Mouse (Mus musculus): ENCODE measurements around the gene Gm20388. TPM values are rescaled to one million over a fixed set of nuclear protein-coding genes. Genes with fewer than 3 reads are reported as not detected.

The Gm20388 gene
- polyA plus RNA-seq, 1 experiment from 2014 or later: 5.5 TPM

GRCm38 (mm10) chr8:123135406-123135805 is 3224.8 kb downstream of the Gm20388 start:
- Histone ChIP-seq H3K4me3 (no peak overlapping the region), H3K4me2 (no peak overlapping the region), H3K27me3 (no peaks in the 10 kb centered on the region), H3K4me1 (peaks cover 24% of the 10 kb centered on the region), H3K27ac (no peak overlapping the region), H3K9ac (no peak overlapping the region), H3K36me3 (no peaks in the 10 kb centered on the region), H3K9me3 (no peaks in the 10 kb centered on the region)
- no peak for ATAC-seq (ENCODE audit: borderline replicate concordance, extremely low read depth, low FRiP score, low TSS enrichment)
- 16% methylated on average over 7 of the region's 7 CpGs for WGBS

DNA sequence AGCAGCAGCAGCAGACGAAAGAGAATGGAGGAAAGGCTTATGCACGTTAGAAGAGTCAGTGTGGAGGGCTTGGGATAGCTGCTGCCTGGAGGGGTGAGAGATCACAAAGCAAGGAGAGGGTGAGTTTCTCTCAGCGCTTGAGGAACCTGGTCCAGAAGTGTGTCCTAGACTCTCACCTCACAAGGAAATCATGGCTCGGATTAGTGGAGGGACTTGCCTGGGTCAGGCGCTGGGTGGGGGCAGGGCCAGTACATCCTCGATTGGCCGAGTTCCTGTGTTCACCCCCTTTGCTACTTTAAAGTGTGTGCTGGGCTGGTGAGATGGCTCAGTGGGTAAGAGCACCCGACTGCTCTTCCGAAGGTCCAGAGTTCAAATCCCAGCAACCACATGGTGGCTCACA is 3225.2 kb downstream of the Gm20388 start:
- Histone ChIP-seq H3K4me3 (no peak overlapping the region), H3K9ac (no peak overlapping the region), H3K36me3 (no peaks in the 10 kb centered on the region), H3K27me3 (no peaks in the 10 kb centered on the region), H3K9me3 (no peaks in the 10 kb centered on the region), H3K27ac (no peak overlapping the region), H3K4me1 (peaks cover 24% of the 10 kb centered on the region), H3K4me2 (no peak overlapping the region)
- WGBS: 40% methylated on average over 9 of the region's 9 CpGs
- no peak for ATAC-seq (ENCODE audit: borderline replicate concordance, extremely low read depth, low FRiP score, low TSS enrichment)

GRCm38 (mm10) chr8:123136287-123136686 is 3225.6 kb downstream of the Gm20388 start:
- H3K27me3 ChIP-seq: no peaks in the 10 kb centered on the region
- 64% methylated on average over 9 of the region's 9 CpGs for WGBS
- no peaks in the 10 kb centered on the region for H3K36me3 ChIP-seq
- no peak overlapping the region for H3K9ac ChIP-seq
- peaks cover 29% of the 10 kb centered on the region for H3K4me1 ChIP-seq
- H3K9me3 ChIP-seq: no peaks in the 10 kb centered on the region
- H3K27ac ChIP-seq: no peak overlapping the region
- no peak overlapping the region for H3K4me3 ChIP-seq
- no peak for ATAC-seq (ENCODE audit: borderline replicate concordance, extremely low read depth, low FRiP score, low TSS enrichment)
- no peak overlapping the region for H3K4me2 ChIP-seq

DNA sequence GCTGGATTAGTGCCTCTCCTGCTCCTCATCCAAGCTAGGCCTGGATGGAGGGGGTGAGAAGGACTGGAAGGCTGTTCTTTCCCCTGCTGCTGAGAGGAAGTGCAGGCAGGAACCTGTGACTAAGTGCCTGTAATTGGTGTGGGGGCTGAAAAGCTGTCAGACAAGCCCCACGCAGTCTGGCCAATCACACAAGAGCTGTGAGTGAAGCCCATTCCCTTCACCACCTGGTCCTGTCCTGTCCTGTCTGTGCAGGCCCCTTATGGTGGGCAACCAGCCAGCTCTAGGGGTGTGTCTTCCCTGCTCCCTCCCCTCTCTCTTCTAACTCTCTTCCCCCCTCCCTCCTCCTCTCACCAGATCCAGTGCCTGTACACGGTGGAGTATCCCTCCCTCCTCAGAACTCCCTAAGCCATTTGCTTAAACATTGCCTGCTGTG is 3227.0 kb downstream of the Gm20388 start:
- ATAC-seq (ENCODE audit: borderline replicate concordance, extremely low read depth, low FRiP score, low TSS enrichment): peak; percentile 55
- Histone ChIP-seq H3K27me3 (no peaks in the 10 kb centered on the region), H3K4me3 (no peak overlapping the region), H3K9me3 (no peaks in the 10 kb centered on the region), H3K27ac (peak overlapping the region; percentile 67), H3K4me2 (no peak overlapping the region), H3K4me1 (peaks cover 35% of the 10 kb centered on the region), H3K9ac (no peak overlapping the region), H3K36me3 (no peaks in the 10 kb centered on the region)
- WGBS: 15% methylated on average over 2 of the region's 2 CpGs

DNA sequence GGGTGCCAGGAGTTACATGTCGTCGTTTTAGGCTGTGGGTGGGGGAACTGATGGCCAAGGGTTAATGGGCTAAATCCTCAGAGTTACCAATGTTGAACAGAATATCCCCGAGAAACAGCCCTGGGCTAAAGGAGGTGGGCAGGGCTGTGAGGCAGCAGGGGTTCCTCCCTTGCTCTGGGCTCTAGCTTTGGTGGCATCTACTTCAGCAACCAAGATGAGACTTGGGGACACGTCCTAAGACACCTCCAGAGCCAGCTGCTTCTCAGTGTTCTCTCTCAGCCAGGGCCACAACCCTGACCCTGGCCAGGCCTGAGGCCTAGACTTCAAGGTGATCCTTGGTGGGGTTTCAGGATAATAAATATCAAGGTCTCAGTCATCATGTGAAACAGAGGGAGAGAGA is 3228.1 kb downstream of the Gm20388 start:
- 58% methylated on average over 4 of the region's 4 CpGs for WGBS
- no peaks in the 10 kb centered on the region for H3K27me3 ChIP-seq
- no peak overlapping the region for H3K9ac ChIP-seq
- no peak for ATAC-seq (ENCODE audit: borderline replicate concordance, extremely low read depth, low FRiP score, low TSS enrichment)
- H3K4me2 ChIP-seq: no peak overlapping the region
- H3K4me1 ChIP-seq: peaks cover 37% of the 10 kb centered on the region
- H3K9me3 ChIP-seq: no peaks in the 10 kb centered on the region
- no peak overlapping the region for H3K4me3 ChIP-seq
- no peak overlapping the region for H3K27ac ChIP-seq
- no peaks in the 10 kb centered on the region for H3K36me3 ChIP-seq

GRCm38 (mm10) chr8:123141741-123142462 is 3231.3 kb downstream of the Gm20388 start:
- peak; percentile 78 for ATAC-seq (ENCODE audit: borderline replicate concordance, extremely low read depth, low FRiP score, low TSS enrichment)

GRCm38 (mm10) chr8:123145279-123145678 is 3234.6 kb downstream of the Gm20388 start:
- Histone ChIP-seq H3K4me3 (no peak overlapping the region), H3K9ac (no peak overlapping the region), H3K27me3 (no peaks in the 10 kb centered on the region), H3K4me1 (peaks cover 23% of the 10 kb centered on the region; the same call in 1 of the 2 replicates), H3K4me2 (no peak overlapping the region), H3K9me3 (no peaks in the 10 kb centered on the region), H3K27ac (no peak overlapping the region), H3K36me3 (no peaks in the 10 kb centered on the region)
- no peak for ATAC-seq (ENCODE audit: borderline replicate concordance, extremely low read depth, low FRiP score, low TSS enrichment)
- WGBS: 49% methylated on average over 6 of the region's 6 CpGs

More at GRCm38 (mm10) chr8:123141741-123142462, 3231.3 kb downstream of the Gm20388 start:
- Histone ChIP-seq H3K9ac (no peak overlapping the region), H3K27me3 (no peaks in the 10 kb centered on the region), H3K9me3 (no peaks in the 10 kb centered on the region), H3K4me1 (peaks cover 36% of the 10 kb centered on the region), H3K27ac (peak overlapping the region; percentile 92), H3K4me3 (no peak overlapping the region), H3K36me3 (no peaks in the 10 kb centered on the region), H3K4me2 (peak overlapping the region; percentile 4; the same call in 1 of the 2 replicates)
- 51% methylated on average over 14 of the region's 14 CpGs for WGBS

- Histone ChIP-seq H3K9ac (no peak overlapping the region), H3K27ac (peak overlapping the region; percentile 77), H3K4me1 (peaks cover 27% of the 10 kb centered on the region), H3K9me3 (no peaks in the 10 kb centered on the region), H3K4me2 (no peak overlapping the region), H3K36me3 (no peaks in the 10 kb centered on the region), H3K4me3 (no peak overlapping the region), H3K27me3 (no peaks in the 10 kb centered on the region)
- WGBS: 42% methylated on average over 7 of the region's 7 CpGs
- no peak for ATAC-seq (ENCODE audit: borderline replicate concordance, extremely low read depth, low FRiP score, low TSS enrichment)
Observed at GRCm38 (mm10) chr8:123146390-123146789, 3235.7 kb downstream of the Gm20388 start.

- Histone ChIP-seq H3K4me1 (peaks cover 19% of the 10 kb centered on the region), H3K9me3 (no peaks in the 10 kb centered on the region), H3K9ac (no peak overlapping the region), H3K4me3 (no peak overlapping the region), H3K4me2 (no peak overlapping the region), H3K27me3 (no peaks in the 10 kb centered on the region), H3K36me3 (no peaks in the 10 kb centered on the region), H3K27ac (peak overlapping the region; percentile 82)
- 29% methylated on average over 9 of the region's 9 CpGs for WGBS
- ATAC-seq (ENCODE audit: borderline replicate concordance, extremely low read depth, low FRiP score, low TSS enrichment): peak; percentile 65
Observed at GRCm38 (mm10) chr8:123150737-123151171, 3240.1 kb downstream of the Gm20388 start.

- H3K27ac ChIP-seq: no peak overlapping the region
- no peak overlapping the region for H3K4me3 ChIP-seq
- no peak overlapping the region for H3K9ac ChIP-seq
- no peak overlapping the region for H3K4me2 ChIP-seq
- H3K27me3 ChIP-seq: no peaks in the 10 kb centered on the region
- 73% methylated on average over 5 of the region's 5 CpGs for WGBS
- peaks cover 34% of the 10 kb centered on the region for H3K4me1 ChIP-seq
- H3K9me3 ChIP-seq: no peaks in the 10 kb centered on the region
- H3K36me3 ChIP-seq: no peaks in the 10 kb centered on the region
- no peak for ATAC-seq (ENCODE audit: borderline replicate concordance, extremely low read depth, low FRiP score, low TSS enrichment)
Observed at GRCm38 (mm10) chr8:123155177-123155576, 3244.5 kb downstream of the Gm20388 start.

GRCm38 (mm10) chr8:123156070-123156773 is 3245.6 kb downstream of the Gm20388 start:
- H3K4me2 ChIP-seq: no peak overlapping the region
- H3K9ac ChIP-seq: no peak overlapping the region
- no peaks in the 10 kb centered on the region for H3K27me3 ChIP-seq
- WGBS: 72% methylated on average over 9 of the region's 9 CpGs
- H3K4me3 ChIP-seq: no peak overlapping the region
- no peaks in the 10 kb centered on the region for H3K36me3 ChIP-seq
- no peak for ATAC-seq (ENCODE audit: borderline replicate concordance, extremely low read depth, low FRiP score, low TSS enrichment)
- H3K27ac ChIP-seq: no peak overlapping the region
- H3K9me3 ChIP-seq: no peaks in the 10 kb centered on the region
- peaks cover 25% of the 10 kb centered on the region for H3K4me1 ChIP-seq

- H3K4me2 ChIP-seq: peak within 1 kb of the TSS; percentile 51
- H3K4me3 ChIP-seq: peak within 1 kb of the TSS; percentile 30
- H3K27me3 ChIP-seq: no peaks in the 10 kb centered on the region
- WGBS: 21% methylated on average over 13 of the region's 13 CpGs
- H3K27ac ChIP-seq: peak within 1 kb of the TSS; percentile 16; the same call in 1 of the 2 replicates
- peak; percentile 32; the same call in 1 of the 2 replicates for ATAC-seq (ENCODE audit: borderline replicate concordance, extremely low read depth, low FRiP score, low TSS enrichment)
- H3K9me3 ChIP-seq: no peaks in the 10 kb centered on the region
- H3K36me3 ChIP-seq: no peaks in the 10 kb centered on the region
- H3K9ac ChIP-seq: 0 out of 2 replicates have a peak within 1 kb of the TSS, but pooled peaks have one; percentile 14
- peaks cover 23% of the 10 kb centered on the region for H3K4me1 ChIP-seq
Observed at GRCm38 (mm10) chr8:123157888-123158465, 3247.3 kb downstream of the Gm20388 start, which contains the start of gene Sult5a1. Sult5a1 (minus strand) TSS chr8:123158315.

Measured in lung, embryonic 15.5 days (tissue).